Mouse (Mus musculus) cerebellum, adult 2 months (tissue): ENCODE data around the gene Chaf1a.

ENCODE experiments used
- CTCF ChIP-seq: fragments of 200-500 bp; IDR thresholded peaks from 2 replicates; pipeline ENCODE4 v1.5.1; 2011; ENCODE audit warnings: low read depth, mild to moderate bottlenecking, control low read depth, low read length, moderate library complexity, borderline replicate concordance; ENCODE audit not compliant: insufficient read depth
- POLR2A ChIP-seq: fragments of 200-500 bp; IDR thresholded peaks from 2 replicates; pipeline ENCODE4 v1.6.1; 2011; ENCODE audit warnings: low read length, control low read depth, borderline replicate concordance; ENCODE audit not compliant: insufficient read depth

GRCm38 (mm10) chr17:56054938-56055337, 14.7 kb downstream of the Chaf1a start:
- no peak for TF ChIP-seq POLR2A
- no peak for TF ChIP-seq CTCF
